8 mouse cellular contexts compared by ENCODE assay signal in the genomic region with DNA sequence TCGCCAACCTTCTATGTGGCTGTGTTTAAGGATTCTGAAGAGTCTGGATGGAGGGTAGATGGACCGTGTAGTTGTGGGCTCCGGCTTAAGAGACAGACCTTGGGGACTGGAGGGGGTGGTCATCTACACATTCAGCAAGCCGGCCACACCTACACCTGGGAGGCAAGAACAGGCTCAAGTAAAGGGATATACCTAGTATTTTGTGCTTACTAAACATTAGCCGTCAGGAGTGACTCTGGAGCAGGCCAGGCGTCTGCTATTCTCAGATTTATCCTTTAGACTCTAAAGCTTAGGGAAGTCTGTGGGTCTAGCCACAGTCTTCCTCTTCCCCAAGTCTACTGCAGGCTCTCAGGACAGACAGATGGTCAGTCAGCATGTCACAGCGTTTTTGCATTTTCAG. TPM values are rescaled to one million over a fixed set of nuclear protein-coding genes. Genes with fewer than 3 reads are reported as not detected.
DNase-seq lines count a peak whose midpoint lies in the region; ATAC-seq and TF ChIP-seq lines count a peak whose summit lies in the region.

No protein-coding gene starts in this region.

- WGBS in cerebellum, adult 2 months: 12% methylated on average over 7 of the region's 7 CpGs
- WGBS in forebrain, embryonic 15.5 days: 38% methylated on average over 7 of the region's 7 CpGs
- WGBS in liver, embryonic 15.5 days (ENCODE audit: insufficient replicate concordance): 18% methylated on average over 7 of the region's 7 CpGs

- H3K9ac ChIP-seq in forebrain, embryonic 15.5 days (replicated peaks): peak overlapping the region; percentile 80
- H3K9ac ChIP-seq in liver, embryonic 15.5 days: peak overlapping the region; percentile 59

- H3K4me1 ChIP-seq in cerebellum, adult 2 months (ENCODE audit: control insufficient read depth, insufficient read depth, low read length): peaks cover 11% of the 10 kb centered on the region
- peaks cover 23% of the 10 kb centered on the region for H3K4me1 ChIP-seq in forebrain, embryonic 15.5 days
- peaks cover 20% of the 10 kb centered on the region for H3K4me1 ChIP-seq in liver, embryonic 15.5 days (replicated peaks)

- peaks cover 13% of the 10 kb centered on the region; the same call in 1 of the 2 replicates for H3K36me3 ChIP-seq in forebrain, embryonic 15.5 days
- 0 out of 2 replicates have a peak, but pooled peaks cover 3% of the 10 kb centered on the region for H3K36me3 ChIP-seq in liver, embryonic 15.5 days (replicated peaks)

- ATAC-seq in forebrain, embryonic 15.5 days (replicated peaks): peak; percentile 5; the same call in 1 of the 2 replicates
- ATAC-seq in liver, embryonic 15.5 days (ENCODE audit: insufficient read depth): no peak

- H3K4me3 ChIP-seq in cerebellum, adult 2 months (replicated peaks; ENCODE audit: insufficient read depth, low read depth, low read length): peak overlapping the region; percentile 92
- peak overlapping the region; percentile 69 for H3K4me3 ChIP-seq in forebrain, embryonic 15.5 days
- peak overlapping the region; percentile 80 for H3K4me3 ChIP-seq in liver, embryonic 15.5 days (replicated peaks)

- no peak for TF ChIP-seq CTCF in cerebellum, adult 2 months (IDR thresholded peaks at IDR 0.05; ENCODE audit: borderline replicate concordance, insufficient read depth, low read depth, low read length)

- peak in 1 of 2 experiments; percentile 18 for DNase-seq in cerebellum, adult 2 months
- no peak for DNase-seq in cerebellum, adult 18-20 months
- peak; percentile 11 for DNase-seq in 3T3-L1 (ENCODE audit: low read depth, low spot score)
- no peak for DNase-seq in embryo, embryonic 11 days
- no peak for DNase-seq in thymus, postnatal 0 days (ENCODE audit: low spot score)
- DNase-seq in cerebellum, adult 9-11 months: no peak

- H3K4me2 ChIP-seq in forebrain, embryonic 15.5 days (replicated peaks): peak overlapping the region; percentile 58
- peak overlapping the region; percentile 75 for H3K4me2 ChIP-seq in liver, embryonic 15.5 days

- H3K27me3 ChIP-seq in cerebellum, adult 2 months (ENCODE audit: control insufficient read depth, insufficient read depth, low read length): no peaks in the 10 kb centered on the region
- H3K27me3 ChIP-seq in forebrain, embryonic 15.5 days: no peaks in the 10 kb centered on the region
- H3K27me3 ChIP-seq in liver, embryonic 15.5 days: no peaks in the 10 kb centered on the region

- H3K9me3 ChIP-seq in forebrain, embryonic 15.5 days: no peaks in the 10 kb centered on the region
- no peaks in the 10 kb centered on the region for H3K9me3 ChIP-seq in liver, embryonic 15.5 days (replicated peaks)

- TF ChIP-seq POLR2A in cerebellum, adult 2 months (IDR thresholded peaks at IDR 0.05; ENCODE audit: borderline replicate concordance, insufficient read depth, low read length): no peak

- H3K27ac ChIP-seq in cerebellum, adult 2 months (ENCODE audit: insufficient read depth, low read length): no peak overlapping the region
- peak overlapping the region; percentile 58; the same call in 1 of the 2 replicates for H3K27ac ChIP-seq in forebrain, embryonic 15.5 days (replicated peaks)
- H3K27ac ChIP-seq in liver, embryonic 15.5 days (replicated peaks): no peak overlapping the region

RNA-seq across cellular contexts. Expression of a gene that starts 2.9 kb away (rescaled TPM):
- polyA plus RNA-seq in cerebellum, adult 2 months (2012; rRNA removed): 59.8 and 65.4 TPM in 2 replicates
- 169 and 174 TPM in 2 replicates for polyA plus RNA-seq in forebrain, embryonic 15.5 days (2015; fragmentation: Nextera tagmentation; extraction: Ambion mirVana)
- 32.6 and 38.1 TPM in 2 replicates for polyA plus RNA-seq in liver, embryonic 15.5 days (2015; fragmentation: Nextera tagmentation; extraction: Ambion mirVana)
- 117 and 123 TPM in 2 replicates for polyA plus RNA-seq in thymus, postnatal 0 days (2015; fragmentation: Nextera tagmentation; extraction: Ambion mirVana)

RNA-seq across cellular contexts. Expression of a gene that starts 49.4 kb away (rescaled TPM):
- not detected in 2 replicates for polyA plus RNA-seq in cerebellum, adult 2 months (2012; rRNA removed)
- 0.31 and 0.40 TPM in 2 replicates for polyA plus RNA-seq in forebrain, embryonic 15.5 days (2015; fragmentation: Nextera tagmentation; extraction: Ambion mirVana)
- not detected in 2 replicates for polyA plus RNA-seq in liver, embryonic 15.5 days (2015; fragmentation: Nextera tagmentation; extraction: Ambion mirVana)
- 0.86 and 0.88 TPM in 2 replicates for polyA plus RNA-seq in thymus, postnatal 0 days (2015; fragmentation: Nextera tagmentation; extraction: Ambion mirVana)
